Mouse (Mus musculus) frontal cortex, postnatal 14 days (tissue): ENCODE results near the gene Commd8.
A peak's percentile ranks its signal among the peaks of the same experiment; 100 is the strongest.

Experiments used
- DNase-seq, 2 experiments: peaks; one replicate each; pipeline ENCODE4 v3.0.0; 2022; ENCODE audit warnings: low spot score in 2 of 2

Commd8 gene

GRCm38 (mm10) chr5:72167594-72168284 lies at the start of gene Commd8:
Gene Commd8 (minus strand): TSS chr5:72168189.
- peak; percentile 95 for DNase-seq

GRCm38 (mm10) chr5:72211741-72212140 lies 43.8 kb upstream of the Commd8 start:
- no peak for DNase-seq

- DNase-seq = no peak
Measured at GRCm38 (mm10) chr5:72210812-72211139, 42.8 kb upstream of the Commd8 start.

GRCm38 (mm10) chr5:72210123-72210811 lies 42.3 kb upstream of the Commd8 start:
- no peak for DNase-seq

GRCm38 (mm10) chr5:72208515-72208914 lies 40.5 kb upstream of the Commd8 start:
- no peak for DNase-seq

- DNase-seq = no peak
Measured at GRCm38 (mm10) chr5:72205271-72205670, 37.3 kb upstream of the Commd8 start.

GRCm38 (mm10) chr5:72204507-72204906 lies 36.5 kb upstream of the Commd8 start:
- DNase-seq = no peak

- DNase-seq = no peak
Measured at GRCm38 (mm10) chr5:72203734-72204073, 35.7 kb upstream of the Commd8 start.

- DNase-seq = peak; percentile 71 to 75
Measured at GRCm38 (mm10) chr5:72203028-72203733, 35.2 kb upstream of the Commd8 start.

- DNase-seq = no peak
Measured at GRCm38 (mm10) chr5:72202016-72202415, 34.0 kb upstream of the Commd8 start.

GRCm38 (mm10) chr5:72201600-72201999 lies 33.6 kb upstream of the Commd8 start:
- no peak for DNase-seq

GRCm38 (mm10) chr5:72195442-72195841 lies 27.5 kb upstream of the Commd8 start:
- DNase-seq = no peak

- DNase-seq = no peak
Measured at GRCm38 (mm10) chr5:72191932-72192331, 23.9 kb upstream of the Commd8 start.

GRCm38 (mm10) chr5:72191154-72191553 lies 23.2 kb upstream of the Commd8 start:
- DNase-seq = no peak

GRCm38 (mm10) chr5:72184437-72185100 lies 16.6 kb upstream of the Commd8 start:
- no peak for DNase-seq

GRCm38 (mm10) chr5:72183929-72184328 lies 15.9 kb upstream of the Commd8 start:
- DNase-seq = no peak

- DNase-seq = no peak
Measured at GRCm38 (mm10) chr5:72182804-72183203, 14.8 kb upstream of the Commd8 start.

- DNase-seq = no peak
Measured at GRCm38 (mm10) chr5:72181194-72181593, 13.2 kb upstream of the Commd8 start.

- DNase-seq = no peak
Measured at GRCm38 (mm10) chr5:72175530-72175929, 7.5 kb upstream of the Commd8 start.

- DNase-seq = no peak
Measured at GRCm38 (mm10) chr5:72175050-72175449, 7.1 kb upstream of the Commd8 start.

GRCm38 (mm10) chr5:72173521-72173920 lies 5.5 kb upstream of the Commd8 start:
- DNase-seq = no peak

- no peak for DNase-seq
Measured at GRCm38 (mm10) chr5:72172675-72173074, 4.7 kb upstream of the Commd8 start.
